Mouse (Mus musculus) heart, postnatal 0 days (tissue): ENCODE measurements around the gene Erg28. TPM values are rescaled to one million over a fixed set of nuclear protein-coding genes. Genes with fewer than 3 reads are reported as not detected.

ENCODE experiments used
- ATAC-seq: fragments of 200-750 bp; cut with Nextera tagmentation; 2 replicates; pipeline ENCODE4 v1.8.0; 2017; ENCODE audit warnings: low read depth, moderate number of reproducible peaks, moderate library complexity; ENCODE audit not compliant: insufficient read depth
- DNase-seq: peaks from one replicate; pipeline ENCODE4 v3.0.0-alpha.2; 2016; ENCODE audit warnings: low spot score
- H3K27ac ChIP-seq: fragments of 300-500 bp; sonication (generic); 2 replicates; pipeline ENCODE4 v1.5.1; 2014; ENCODE audit warnings: low read depth, mild to moderate bottlenecking
- H3K27me3 ChIP-seq: fragments of 300-500 bp; sonication (generic); 2 replicates; pipeline ENCODE4 v1.6.1; 2014; ENCODE audit warnings: low read length, mixed read lengths; ENCODE audit not compliant: control insufficient read depth, insufficient read depth
- H3K36me3 ChIP-seq: fragments of 300-500 bp; sonication (generic); replicated peaks from 2 replicates; pipeline ENCODE4 v1.6.1; 2014; ENCODE audit warnings: low read length, mixed read lengths; ENCODE audit not compliant: control insufficient read depth, insufficient read depth
- H3K4me1 ChIP-seq: fragments of 300-500 bp; sonication (generic); 2 replicates; pipeline ENCODE4 v1.6.1; 2014; ENCODE audit warnings: antibody characterized with exemption; ENCODE audit not compliant: control insufficient read depth, insufficient read depth
- H3K4me2 ChIP-seq: fragments of 300-500 bp; sonication (generic); 2 replicates; pipeline ENCODE4 v1.6.1; 2014; ENCODE audit warnings: low read depth, mild to moderate bottlenecking, low read length, moderate library complexity
- H3K4me3 ChIP-seq: fragments of 300-500 bp; sonication (generic); 2 replicates; pipeline ENCODE4 v1.5.1; 2014; ENCODE audit warnings: low read depth, low read length
- H3K9ac ChIP-seq: fragments of 300-500 bp; sonication (generic); replicated peaks from 2 replicates; pipeline ENCODE4 v1.6.1; 2014; ENCODE audit warnings: low read depth, low read length, mixed read lengths
- H3K9me3 ChIP-seq: fragments of 300-500 bp; sonication (generic); replicated peaks from 2 replicates; pipeline ENCODE4 v1.6.1; 2016; ENCODE audit warnings: low read length; ENCODE audit not compliant: control insufficient read depth
- CTCF ChIP-seq: IDR thresholded peaks from 2 replicates; pipeline ENCODE4 v1.5.1; 2016; ENCODE audit warnings: antibody characterized with exemption, control low read depth, low read depth
- EP300 ChIP-seq: IDR thresholded peaks from 2 replicates; pipeline ENCODE4 v1.6.1; 2016; ENCODE audit warnings: antibody characterized with exemption, low read depth
- WGBS: fragments of 180-500 bp; shearing (Covaris S2); extraction: QIAGEN DNeasy Blood & Tissue Kit; methylation state at CpG from one replicate; pipeline ENCODE4 v1.1.7; 2014; 5-methylcytosine and 5-hydroxymethylcytosine counted together
- polyA plus RNA-seq: library from polyadenylated mRNA; unstranded; fragments of >200 nt; fragmentation: Nextera tagmentation; extraction: Ambion mirVana; gene quantifications from 2 replicates; pipeline ENCODE4 v1.2.1, GENCODE M21; 2015
- total RNA-seq: library from RNA; depleted of rRNA; stranded (reverse); fragments of >200 nt; gene quantifications from 2 replicates; pipeline ENCODE4 v1.2.3, GENCODE M21; 2014; ENCODE audit warnings: low replicate concordance

Gene Erg28
- total and polyA plus RNA-seq, 2 experiments from 2014 or later = 14.2 to 27.7 TPM

GRCm38 (mm10) chr12:85834543-85834942 is 10.2 kb upstream of the Erg28 start:
- H3K4me1 ChIP-seq = no peaks in the 10 kb centered on the region
- peaks cover 26% of the 10 kb centered on the region; the same call in 1 of the 2 replicates for H3K36me3 ChIP-seq
- no peak overlapping the region for H3K4me3 ChIP-seq
- H3K9me3 ChIP-seq = no peaks in the 10 kb centered on the region
- H3K27ac ChIP-seq = peak overlapping the region; percentile 55
- 46% methylated on average over 2 of the region's 2 CpGs for WGBS
- TF ChIP-seq EP300 = no peak
- TF ChIP-seq CTCF = no peak
- H3K9ac ChIP-seq = no peak overlapping the region
- 0 out of 2 replicates have a peak overlapping the region, but pooled peaks have one; percentile 11 for H3K4me2 ChIP-seq
- no peak for DNase-seq
- peak; percentile 27; the same call in 1 of the 2 replicates for ATAC-seq
- no peaks in the 10 kb centered on the region for H3K27me3 ChIP-seq

- ATAC-seq = peak; percentile 57
- WGBS = 45% methylated on average over 3 of the region's 3 CpGs
- Histone ChIP-seq H3K27me3 (no peaks in the 10 kb centered on the region), H3K9ac (no peak overlapping the region), H3K9me3 (no peaks in the 10 kb centered on the region), H3K36me3 (peaks cover 35% of the 10 kb centered on the region; the same call in 1 of the 2 replicates), H3K4me2 (no peak overlapping the region), H3K4me1 (no peaks in the 10 kb centered on the region), H3K4me3 (no peak overlapping the region), H3K27ac (0 out of 2 replicates have a peak overlapping the region, but pooled peaks have one; percentile 25)
- peak; percentile 49 for DNase-seq
- no peak for TF ChIP-seq EP300
- TF ChIP-seq CTCF = no peak
Observed at GRCm38 (mm10) chr12:85830691-85831090, 6.3 kb upstream of the Erg28 start.

GRCm38 (mm10) chr12:85829866-85830265 is 5.5 kb upstream of the Erg28 start:
- Histone ChIP-seq H3K9me3 (no peaks in the 10 kb centered on the region), H3K4me2 (no peak overlapping the region), H3K9ac (no peak overlapping the region), H3K36me3 (peaks cover 35% of the 10 kb centered on the region; the same call in 1 of the 2 replicates), H3K27me3 (no peaks in the 10 kb centered on the region), H3K27ac (no peak overlapping the region), H3K4me3 (no peak overlapping the region), H3K4me1 (no peaks in the 10 kb centered on the region)
- 86% methylated on average over 3 of the region's 3 CpGs for WGBS
- TF ChIP-seq CTCF (no peak), EP300 (no peak)
- ATAC-seq (no peak), DNase-seq (no peak)

- no peak overlapping the region for H3K27ac ChIP-seq
- DNase-seq (no peak), ATAC-seq (no peak)
- 94% methylated on average over 3 of the region's 3 CpGs for WGBS
- H3K4me1 ChIP-seq = peaks cover 3% of the 10 kb centered on the region
- H3K9me3 ChIP-seq = no peaks in the 10 kb centered on the region
- TF ChIP-seq EP300 (no peak), CTCF (no peak)
- no peak overlapping the region for H3K4me2 ChIP-seq
- no peaks in the 10 kb centered on the region for H3K27me3 ChIP-seq
- no peak overlapping the region for H3K9ac ChIP-seq
- no peak overlapping the region for H3K4me3 ChIP-seq
- peaks cover 32% of the 10 kb centered on the region; the same call in 1 of the 2 replicates for H3K36me3 ChIP-seq
Observed at GRCm38 (mm10) chr12:85828856-85829255, 4.5 kb upstream of the Erg28 start.

GRCm38 (mm10) chr12:85825822-85826221 is 1.5 kb upstream of the Erg28 start:
- no peak for DNase-seq
- Histone ChIP-seq H3K4me3 (peak overlapping the region; percentile 89; the same call in 1 of the 2 replicates), H3K27me3 (no peaks in the 10 kb centered on the region), H3K27ac (no peak overlapping the region), H3K9me3 (no peaks in the 10 kb centered on the region), H3K9ac (no peak overlapping the region), H3K36me3 (peaks cover 19% of the 10 kb centered on the region), H3K4me1 (peaks cover 7% of the 10 kb centered on the region), H3K4me2 (peak overlapping the region; percentile 80; the same call in 1 of the 2 replicates)
- no peak for ATAC-seq
- no peak for TF ChIP-seq CTCF
- no peak for TF ChIP-seq EP300
- 59% methylated on average over 2 of the region's 2 CpGs for WGBS

- no peak for TF ChIP-seq EP300
- TF ChIP-seq CTCF = no peak
- Histone ChIP-seq H3K9me3 (no peaks in the 10 kb centered on the region), H3K27me3 (no peaks in the 10 kb centered on the region), H3K4me2 (peak overlapping the region; percentile 80), H3K4me1 (peaks cover 9% of the 10 kb centered on the region), H3K9ac (peak overlapping the region; percentile 60), H3K4me3 (peak overlapping the region; percentile 89), H3K36me3 (peaks cover 19% of the 10 kb centered on the region), H3K27ac (peak overlapping the region; percentile 98)
- DNase-seq = no peak
- whole genome bisulfite sequencing = 8% methylated on average over 8 of the region's 8 CpGs
- no peak for ATAC-seq
Observed at GRCm38 (mm10) chr12:85825361-85825760, 1.0 kb upstream of the Erg28 start.
